Mouse (Mus musculus) liver, embryonic 14.5 days (tissue): Measurements from ENCODE around the gene Zranb1.

Experiments
- CTCF ChIP-seq: IDR thresholded peaks from 2 replicates; pipeline ENCODE4 v1.5.1; 2016; ENCODE audit warnings: antibody characterized with exemption, low read depth, control low read depth
- EP300 ChIP-seq: IDR thresholded peaks from 2 replicates; pipeline ENCODE4 v1.6.1; 2016; ENCODE audit warnings: antibody characterized with exemption, low read depth

DNA sequence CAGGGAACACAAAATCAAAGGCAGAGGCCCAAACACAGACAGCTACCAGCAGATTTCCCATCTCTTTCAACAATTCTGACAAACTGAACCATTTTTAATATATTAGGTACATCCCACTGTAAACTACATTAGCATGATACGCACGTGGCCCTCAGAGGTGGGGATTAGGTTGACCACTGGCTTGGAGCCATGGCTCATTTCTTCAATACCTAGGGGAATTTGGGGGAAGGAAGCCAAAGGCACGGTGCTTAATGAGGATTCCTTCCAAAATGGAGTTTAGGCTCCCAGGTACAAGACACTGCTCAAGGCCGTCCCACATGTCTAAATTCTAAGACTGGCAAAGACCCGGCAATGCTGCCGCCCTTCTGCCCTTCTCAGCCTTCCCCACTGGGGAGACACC is 71.3 kb downstream of the Zranb1 start:
- no peak for TF ChIP-seq CTCF
- TF ChIP-seq EP300 = no peak
